Mouse (Mus musculus) intestine, embryonic 15.5 days (tissue): ENCODE measurements around the gene Pfkp. TPM values are rescaled to one million over a fixed set of nuclear protein-coding genes. Genes with fewer than 3 reads are reported as not detected.
A peak's percentile ranks its signal among the peaks of the same experiment; 100 is the strongest.

ENCODE experiments used
- ATAC-seq: fragments of 200-750 bp; cut with Nextera tagmentation; 2 replicates; pipeline ENCODE4 v1.8.0; 2017; ENCODE audit warnings: moderate TSS enrichment, moderate library complexity
- H3K27ac ChIP-seq: fragments of 300-500 bp; sonication (generic); 2 replicates; pipeline ENCODE4 v1.5.1; 2015; ENCODE audit warnings: mild to moderate bottlenecking, inconsistent platforms
- H3K27me3 ChIP-seq: fragments of 300-500 bp; sonication (generic); replicated peaks from 2 replicates; pipeline ENCODE4 v1.6.1; 2015; ENCODE audit warnings: inconsistent platforms
- H3K36me3 ChIP-seq: fragments of 300-500 bp; sonication (generic); 2 replicates; pipeline ENCODE4 v1.6.1; 2015; ENCODE audit warnings: inconsistent platforms
- H3K4me1 ChIP-seq: fragments of 300-500 bp; sonication (generic); replicated peaks from 2 replicates; pipeline ENCODE4 v1.6.1; 2015; ENCODE audit warnings: inconsistent platforms
- H3K4me2 ChIP-seq: fragments of 300-500 bp; sonication (generic); replicated peaks from 2 replicates; pipeline ENCODE4 v1.6.1; 2015; ENCODE audit warnings: mild to moderate bottlenecking, inconsistent platforms
- H3K4me3 ChIP-seq: fragments of 300-500 bp; sonication (generic); replicated peaks from 2 replicates; pipeline ENCODE4 v1.5.1; 2015; ENCODE audit warnings: inconsistent platforms
- H3K9ac ChIP-seq: fragments of 300-500 bp; sonication (generic); 2 replicates; pipeline ENCODE4 v1.6.1; 2015; ENCODE audit warnings: inconsistent platforms
- H3K9me3 ChIP-seq: fragments of 300-500 bp; sonication (generic); 2 replicates; pipeline ENCODE4 v1.6.1; 2016; ENCODE audit warnings: inconsistent platforms
- WGBS: fragments of 180-500 bp; shearing (Covaris S2); methylation state at CpG from one replicate; pipeline ENCODE4 v1.1.7; 2015; 5-methylcytosine and 5-hydroxymethylcytosine counted together
- polyA plus RNA-seq: library from polyadenylated mRNA; unstranded; fragments of >200 nt; fragmentation: Nextera tagmentation; extraction: Ambion mirVana; gene quantifications from 2 replicates; pipeline ENCODE4 v1.2.1, GENCODE M21; 2015

Gene Pfkp
- polyA plus RNA-seq, 1 experiment from 2014 or later: 98.5 TPM

GRCm38 (mm10) chr13:6627352-6627751 lies 21.2 kb downstream of the Pfkp start:
- Histone ChIP-seq H3K27me3 (no peaks in the 10 kb centered on the region), H3K36me3 (no peaks in the 10 kb centered on the region), H3K9ac (no peak overlapping the region), H3K4me1 (peaks cover 3% of the 10 kb centered on the region; the same call in 1 of the 2 replicates), H3K4me3 (no peak overlapping the region), H3K4me2 (no peak overlapping the region), H3K27ac (no peak overlapping the region), H3K9me3 (no peaks in the 10 kb centered on the region)
- ATAC-seq: no peak
- 95% methylated on average over 3 of the region's 3 CpGs for WGBS

DNA sequence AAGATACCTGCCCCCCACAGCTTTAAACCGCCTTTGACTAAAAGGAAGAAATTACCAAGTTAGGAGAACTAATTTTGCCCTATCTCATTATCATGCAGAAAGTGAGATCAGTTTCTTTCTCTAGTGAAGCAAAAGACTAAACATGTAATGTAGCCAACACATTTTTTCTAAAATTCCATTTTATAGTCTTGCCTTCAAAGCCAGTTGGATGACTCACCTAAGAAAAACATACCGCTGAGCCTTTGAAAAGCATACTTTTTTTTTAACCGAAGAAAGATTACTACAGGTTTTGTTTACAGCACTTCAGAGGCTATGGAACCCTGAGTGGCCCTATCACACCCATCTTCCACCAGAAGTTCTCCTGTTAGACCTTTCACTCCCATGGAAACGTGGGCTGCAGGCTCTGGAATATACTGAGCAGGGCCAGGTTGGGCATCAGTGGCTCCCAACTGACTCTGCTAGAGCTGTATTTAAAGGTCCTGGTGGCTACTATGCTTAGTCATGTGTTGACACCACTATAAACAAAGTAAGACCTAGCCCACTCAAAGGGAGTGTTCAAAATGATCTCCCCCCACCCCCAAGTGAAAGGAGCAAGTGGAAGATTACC lies 22.0 kb downstream of the Pfkp start:
- Histone ChIP-seq H3K4me3 (no peak overlapping the region), H3K9me3 (no peaks in the 10 kb centered on the region), H3K4me2 (no peak overlapping the region), H3K4me1 (no peaks in the 10 kb centered on the region), H3K36me3 (no peaks in the 10 kb centered on the region), H3K27me3 (no peaks in the 10 kb centered on the region), H3K9ac (no peak overlapping the region), H3K27ac (no peak overlapping the region)
- 51% methylated on average over 4 of the region's 4 CpGs for WGBS
- ATAC-seq: peak; percentile 27; the same call in 1 of the 2 replicates

DNA sequence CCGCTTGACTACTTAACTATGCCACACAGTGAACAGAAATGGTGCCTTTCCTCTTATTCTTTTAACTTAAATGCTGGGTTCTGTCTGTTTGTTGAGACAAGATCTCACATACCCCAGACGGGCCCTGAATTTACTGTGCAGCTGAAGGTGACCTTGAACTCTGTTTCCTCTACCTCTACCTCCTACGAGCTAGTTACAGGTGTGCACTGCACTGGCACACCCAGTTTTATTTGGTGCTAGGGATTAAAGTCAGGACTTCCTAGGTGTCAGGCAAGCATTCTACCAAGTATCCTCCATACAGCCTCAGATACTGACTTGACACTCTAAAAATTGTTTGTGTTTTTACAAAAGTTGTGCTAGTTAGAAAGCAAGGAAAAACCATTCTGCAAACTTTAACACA lies 22.6 kb downstream of the Pfkp start:
- 58% methylated on average over 3 of the region's 3 CpGs for WGBS
- no peak overlapping the region for H3K4me2 ChIP-seq
- H3K9ac ChIP-seq: no peak overlapping the region
- no peaks in the 10 kb centered on the region for H3K36me3 ChIP-seq
- peak; percentile 59 for ATAC-seq
- H3K27me3 ChIP-seq: no peaks in the 10 kb centered on the region
- no peak overlapping the region for H3K27ac ChIP-seq
- no peaks in the 10 kb centered on the region for H3K4me1 ChIP-seq
- no peak overlapping the region for H3K4me3 ChIP-seq
- H3K9me3 ChIP-seq: no peaks in the 10 kb centered on the region

GRCm38 (mm10) chr13:6624604-6625003 lies 24.0 kb downstream of the Pfkp start:
- ATAC-seq: no peak
- H3K9ac ChIP-seq: no peak overlapping the region
- no peak overlapping the region for H3K4me3 ChIP-seq
- no peaks in the 10 kb centered on the region for H3K36me3 ChIP-seq
- H3K27ac ChIP-seq: no peak overlapping the region
- no peaks in the 10 kb centered on the region for H3K4me1 ChIP-seq
- no peak overlapping the region for H3K4me2 ChIP-seq
- no peaks in the 10 kb centered on the region for H3K9me3 ChIP-seq
- H3K27me3 ChIP-seq: no peaks in the 10 kb centered on the region
- 81% methylated on average over 2 of the region's 2 CpGs for WGBS

DNA sequence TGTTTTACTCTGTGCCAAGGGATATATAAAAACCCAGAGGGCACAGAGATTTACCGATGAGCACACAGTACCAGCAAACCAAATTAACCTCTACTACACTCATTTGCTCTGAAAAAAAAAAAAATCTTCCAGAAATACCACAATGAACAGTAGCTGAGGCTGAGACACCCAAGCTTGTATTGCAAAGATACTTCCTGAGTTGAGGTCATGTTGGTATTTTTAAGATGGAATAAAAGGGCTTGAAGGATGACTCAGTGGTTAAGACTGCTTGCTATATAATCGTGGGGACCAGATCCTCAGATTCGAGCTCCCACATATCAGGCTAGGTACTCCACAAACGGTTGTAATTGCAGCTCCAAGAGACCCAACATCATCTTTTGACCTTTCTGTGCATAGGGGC lies 24.5 kb downstream of the Pfkp start:
- Histone ChIP-seq H3K36me3 (0 out of 2 replicates have a peak, but pooled peaks cover under 1% of the 10 kb centered on the region), H3K9me3 (no peaks in the 10 kb centered on the region), H3K27ac (no peak overlapping the region), H3K9ac (no peak overlapping the region), H3K4me2 (no peak overlapping the region), H3K27me3 (no peaks in the 10 kb centered on the region), H3K4me3 (no peak overlapping the region), H3K4me1 (no peaks in the 10 kb centered on the region)
- 74% methylated on average over 4 of the region's 4 CpGs for WGBS
- no peak for ATAC-seq

- H3K27ac ChIP-seq: no peak overlapping the region
- WGBS: 96% methylated on average over 20 of the region's 20 CpGs
- no peaks in the 10 kb centered on the region for H3K4me1 ChIP-seq
- no peak overlapping the region for H3K9ac ChIP-seq
- H3K36me3 ChIP-seq: 0 out of 2 replicates have a peak, but pooled peaks cover 5% of the 10 kb centered on the region
- H3K9me3 ChIP-seq: no peaks in the 10 kb centered on the region
- H3K4me2 ChIP-seq: no peak overlapping the region
- H3K27me3 ChIP-seq: no peaks in the 10 kb centered on the region
- ATAC-seq: no peak
- H3K4me3 ChIP-seq: no peak overlapping the region
Measured at GRCm38 (mm10) chr13:6621831-6622230, 26.7 kb downstream of the Pfkp start.

DNA sequence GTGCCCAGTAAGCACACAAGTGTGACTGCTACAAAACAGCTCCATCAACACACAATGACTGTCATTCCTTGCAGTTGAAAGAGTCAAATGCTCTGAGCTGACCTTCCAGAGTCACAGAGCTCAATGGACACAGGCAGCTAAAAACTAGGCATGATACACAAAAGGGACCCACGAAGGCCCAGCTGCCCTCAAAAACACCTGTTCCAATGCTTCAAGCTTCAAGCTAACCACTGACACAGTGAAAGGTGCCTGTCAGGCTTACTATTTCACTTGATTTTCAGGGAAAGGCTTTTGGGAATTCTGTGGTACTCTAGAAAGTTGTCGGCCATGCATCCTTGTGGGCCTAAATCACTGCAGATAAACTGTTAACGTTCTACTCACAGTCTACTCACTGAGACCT lies 28.3 kb downstream of the Pfkp start:
- Histone ChIP-seq H3K4me3 (no peak overlapping the region), H3K9ac (no peak overlapping the region), H3K9me3 (no peaks in the 10 kb centered on the region), H3K4me1 (no peaks in the 10 kb centered on the region), H3K27ac (no peak overlapping the region), H3K4me2 (no peak overlapping the region), H3K27me3 (no peaks in the 10 kb centered on the region), H3K36me3 (0 out of 2 replicates have a peak, but pooled peaks cover 5% of the 10 kb centered on the region)
- ATAC-seq: no peak
- WGBS: 85% methylated on average over 3 of the region's 3 CpGs

DNA sequence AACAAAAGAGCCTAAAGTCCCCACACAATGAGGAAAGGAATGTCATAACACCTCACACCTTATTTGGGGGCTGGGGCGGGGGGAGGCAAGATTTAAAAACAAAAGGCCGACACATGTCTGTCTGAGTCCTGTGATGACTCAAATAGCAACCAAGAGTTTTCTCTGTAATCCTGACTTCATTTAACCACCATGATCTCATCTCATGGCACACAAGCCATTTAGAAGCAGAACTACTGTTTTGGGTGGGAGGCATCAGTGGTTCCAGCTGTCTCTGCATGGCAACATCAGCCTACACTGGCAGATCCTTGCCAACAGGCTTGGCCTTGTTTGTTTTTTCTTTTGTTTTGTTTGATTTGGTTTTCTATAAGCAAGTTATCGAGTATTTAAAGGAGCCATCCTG lies 29.9 kb downstream of the Pfkp start:
- Histone ChIP-seq H3K4me3 (no peak overlapping the region), H3K4me1 (no peaks in the 10 kb centered on the region), H3K36me3 (0 out of 2 replicates have a peak, but pooled peaks cover 5% of the 10 kb centered on the region), H3K4me2 (no peak overlapping the region), H3K27ac (no peak overlapping the region), H3K9me3 (no peaks in the 10 kb centered on the region), H3K27me3 (no peaks in the 10 kb centered on the region), H3K9ac (no peak overlapping the region)
- no peak for ATAC-seq
- 89% methylated on average over 3 of the region's 3 CpGs for WGBS

- no peak overlapping the region for H3K4me2 ChIP-seq
- no peak overlapping the region for H3K4me3 ChIP-seq
- 83% methylated on average over 5 of the region's 5 CpGs for WGBS
- no peaks in the 10 kb centered on the region for H3K4me1 ChIP-seq
- H3K36me3 ChIP-seq: 0 out of 2 replicates have a peak, but pooled peaks cover 2% of the 10 kb centered on the region
- ATAC-seq: 0 out of 2 replicates have a peak, but pooled peaks have one; percentile 20
- no peaks in the 10 kb centered on the region for H3K9me3 ChIP-seq
- no peak overlapping the region for H3K9ac ChIP-seq
- H3K27ac ChIP-seq: no peak overlapping the region
- no peaks in the 10 kb centered on the region for H3K27me3 ChIP-seq
Measured at GRCm38 (mm10) chr13:6613690-6614445, 34.7 kb downstream of the Pfkp start.

GRCm38 (mm10) chr13:6602786-6603409 lies 45.7 kb downstream of the Pfkp start:
- Histone ChIP-seq H3K4me2 (no peak overlapping the region), H3K9me3 (no peaks in the 10 kb centered on the region), H3K36me3 (0 out of 2 replicates have a peak, but pooled peaks cover 2% of the 10 kb centered on the region), H3K9ac (no peak overlapping the region), H3K4me1 (no peaks in the 10 kb centered on the region), H3K27me3 (no peaks in the 10 kb centered on the region), H3K4me3 (no peak overlapping the region), H3K27ac (no peak overlapping the region)
- no peak for ATAC-seq
- WGBS: 84% methylated on average over 10 of the region's 10 CpGs

GRCm38 (mm10) chr13:6601676-6602075 lies 46.9 kb downstream of the Pfkp start:
- 0 out of 2 replicates have a peak, but pooled peaks cover 2% of the 10 kb centered on the region for H3K36me3 ChIP-seq
- H3K27me3 ChIP-seq: no peaks in the 10 kb centered on the region
- ATAC-seq: no peak
- no peaks in the 10 kb centered on the region for H3K4me1 ChIP-seq
- H3K9ac ChIP-seq: no peak overlapping the region
- H3K4me2 ChIP-seq: no peak overlapping the region
- no peak overlapping the region for H3K27ac ChIP-seq
- no peak overlapping the region for H3K4me3 ChIP-seq
- no peaks in the 10 kb centered on the region for H3K9me3 ChIP-seq
- WGBS: 84% methylated on average over 2 of the region's 2 CpGs

- Histone ChIP-seq H3K36me3 (0 out of 2 replicates have a peak, but pooled peaks cover 2% of the 10 kb centered on the region), H3K9me3 (no peaks in the 10 kb centered on the region), H3K27me3 (no peaks in the 10 kb centered on the region), H3K4me1 (no peaks in the 10 kb centered on the region), H3K9ac (no peak overlapping the region), H3K4me3 (no peak overlapping the region), H3K4me2 (no peak overlapping the region), H3K27ac (no peak overlapping the region)
- no peak for ATAC-seq
- WGBS: 92% methylated on average over 8 of the region's 8 CpGs
Measured at GRCm38 (mm10) chr13:6600626-6601025, 48.0 kb downstream of the Pfkp start.
